Mouse (Mus musculus): ENCODE results near the gene Rwdd2a. TPM values are rescaled to one million over a fixed set of nuclear protein-coding genes. Genes with fewer than 3 reads are reported as not detected.

Rwdd2a gene
- total and polyA plus RNA-seq, 3 experiments: 1.2 to 2.4 TPM; not detected in 1

DNA sequence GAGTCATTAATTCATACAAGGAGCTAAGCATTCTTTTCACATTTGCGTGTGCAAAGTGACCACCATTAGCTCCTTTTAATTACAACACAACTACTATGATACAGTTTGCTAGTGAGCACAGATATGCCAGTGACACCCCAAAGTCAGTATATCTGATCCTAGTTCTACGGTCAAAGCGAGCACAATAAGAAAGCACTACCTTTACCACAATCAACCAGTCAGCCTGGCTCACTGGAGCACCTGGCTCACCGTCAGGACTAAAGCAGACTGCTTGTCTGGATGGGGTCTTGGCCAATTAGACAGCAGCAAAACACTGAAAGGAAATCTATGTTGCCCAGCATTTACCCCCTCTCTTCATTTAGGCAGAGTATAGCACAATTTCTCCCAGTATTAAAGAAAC, 40.3 kb downstream of the Rwdd2a start:
- H3K36me3 ChIP-seq (ENCODE audit: control insufficient read depth in 1 of 2, insufficient read depth in 2 of 2, low read length in 2 of 2): peaks cover 0 to 10% of the 10 kb centered on the region in 2 experiments; a peak in 2 of 4 replicates
- no peak overlapping the region for H3K9ac ChIP-seq (ENCODE audit: control insufficient read depth, low read depth, low read length, poor library complexity, severe bottlenecking)
- no peaks in the 10 kb centered on the region for H3K9me3 ChIP-seq (replicated peaks; ENCODE audit: insufficient read depth, low read length)
- H3K4me3 ChIP-seq (ENCODE audit: control insufficient read depth in 1 of 2, insufficient read depth in 1 of 2, low read depth in 2 of 2, low read length in 2 of 2): no peak overlapping the region
- H3K27me3 ChIP-seq (ENCODE audit: control insufficient read depth in 1 of 2, insufficient read depth in 2 of 2, low read length in 2 of 2): no peaks in the 10 kb centered on the region
- no peaks in the 10 kb centered on the region for H3K79me2 ChIP-seq (ENCODE audit: control insufficient read depth, insufficient read depth, low read length, poor library complexity)
- no peak overlapping the region for H3K27ac ChIP-seq (ENCODE audit: control insufficient read depth, low read depth, low read length)
- DNase-seq (ENCODE audit: low read depth, low spot score): no peak
- H3K4me1 ChIP-seq (ENCODE audit: control insufficient read depth in 1 of 2, insufficient read depth in 2 of 2, low read length in 2 of 2): no peaks in the 10 kb centered on the region
- TF ChIP-seq USF2 (IDR thresholded peaks at IDR 0.05; ENCODE audit: borderline replicate concordance in 1 of 2, insufficient read depth in 1 of 2, low read depth in 1 of 2, low read length in 2 of 2): no peak
- no peak for TF ChIP-seq SIN3A (IDR thresholded peaks at IDR 0.05; ENCODE audit: low read length)
- no peak for TF ChIP-seq NELFE (IDR thresholded peaks at IDR 0.05; ENCODE audit: low read depth, low read length)
- no peak for TF ChIP-seq RAD21 (IDR thresholded peaks at IDR 0.05; ENCODE audit: low read depth, low read length)
- TF ChIP-seq GATA1 (IDR thresholded peaks at IDR 0.05; ENCODE audit: low read depth, low read length): no peak
- TF ChIP-seq POLR2AphosphoS2 (IDR thresholded peaks at IDR 0.05; ENCODE audit: low read length): no peak
- TF ChIP-seq RCOR1 (IDR thresholded peaks at IDR 0.05; ENCODE audit: low read depth, low read length): no peak
- TF ChIP-seq KAT2A (conservative IDR thresholded peaks at IDR 0.05; ENCODE audit: low read depth, low read length): no peak
- TF ChIP-seq BHLHE40 (IDR thresholded peaks at IDR 0.05; ENCODE audit: borderline replicate concordance, low read depth, low read length): no peak
- no peak for TF ChIP-seq MYC (IDR thresholded peaks at IDR 0.05; ENCODE audit: low read depth, low read length)
- TF ChIP-seq CHD2 (IDR thresholded peaks at IDR 0.05; ENCODE audit: low read length): no peak
- TF ChIP-seq MEF2A (IDR thresholded peaks at IDR 0.05; ENCODE audit: extremely low read depth, insufficient replicate concordance, low read depth, low read length, poor library complexity, severe bottlenecking): no peak
- no peak for TF ChIP-seq USF1 (IDR thresholded peaks at IDR 0.05; ENCODE audit: low read depth, low read length)
- TF ChIP-seq E2F4 (IDR thresholded peaks at IDR 0.05; ENCODE audit: borderline replicate concordance, low read depth, low read length): no peak
- no peak for TF ChIP-seq MAFK (IDR thresholded peaks at IDR 0.05; ENCODE audit: borderline replicate concordance, low read depth, low read length)
- no peak for TF ChIP-seq HCFC1 (IDR thresholded peaks at IDR 0.05; ENCODE audit: low read depth, low read length)
- TF ChIP-seq TAL1 (IDR thresholded peaks at IDR 0.05; ENCODE audit: low read length): no peak
- no peak for TF ChIP-seq ZMIZ1 (IDR thresholded peaks at IDR 0.05; ENCODE audit: low read depth, low read length)

DNA sequence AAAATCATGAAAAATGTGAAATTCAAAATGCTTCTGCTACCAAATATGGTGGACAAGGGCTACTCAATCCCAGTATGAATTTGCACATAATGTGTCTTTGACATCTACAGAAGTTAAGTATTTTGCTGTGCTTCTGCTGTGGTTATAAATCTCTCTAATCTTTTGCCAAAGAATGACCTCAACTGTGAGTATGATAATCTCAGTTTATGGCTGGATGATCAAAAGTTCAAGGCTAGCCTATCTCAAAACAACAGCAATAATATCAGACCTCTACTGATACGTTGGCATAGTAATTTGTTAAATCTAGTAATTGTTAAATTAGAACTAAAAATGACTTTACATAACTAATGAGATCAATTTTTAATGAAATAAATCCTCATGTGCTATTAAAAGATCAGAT, 44.0 kb downstream of the Rwdd2a start:
- H3K4me1 ChIP-seq (ENCODE audit: control insufficient read depth in 1 of 2, insufficient read depth in 2 of 2, low read length in 2 of 2): no peaks in the 10 kb centered on the region
- H3K27ac ChIP-seq (ENCODE audit: control insufficient read depth, low read depth, low read length): no peak overlapping the region
- H3K4me3 ChIP-seq (ENCODE audit: control insufficient read depth in 1 of 2, insufficient read depth in 1 of 2, low read depth in 2 of 2, low read length in 2 of 2): no peak overlapping the region
- no peaks in the 10 kb centered on the region for H3K27me3 ChIP-seq (ENCODE audit: control insufficient read depth in 1 of 2, insufficient read depth in 2 of 2, low read length in 2 of 2)
- no peak for DNase-seq (ENCODE audit: low read depth, low spot score)
- no peaks in the 10 kb centered on the region for H3K9me3 ChIP-seq (replicated peaks; ENCODE audit: insufficient read depth, low read length)
- peaks cover 0 to 10% of the 10 kb centered on the region in 2 experiments; a peak in 2 of 4 replicates for H3K36me3 ChIP-seq (ENCODE audit: control insufficient read depth in 1 of 2, insufficient read depth in 2 of 2, low read length in 2 of 2)
- H3K9ac ChIP-seq (ENCODE audit: control insufficient read depth, low read depth, low read length, poor library complexity, severe bottlenecking): no peak overlapping the region
- H3K79me2 ChIP-seq (ENCODE audit: control insufficient read depth, insufficient read depth, low read length, poor library complexity): no peaks in the 10 kb centered on the region
- TF ChIP-seq EP300 (IDR thresholded peaks at IDR 0.05; ENCODE audit: low read depth in 1 of 2, low read length in 2 of 2): no peak
- TF ChIP-seq UBTF (IDR thresholded peaks at IDR 0.05; ENCODE audit: borderline replicate concordance, insufficient read depth, low read depth, low read length): no peak
- TF ChIP-seq POLR2A (IDR thresholded peaks at IDR 0.05; ENCODE audit: control insufficient read depth in 1 of 2, insufficient read depth in 1 of 2, low read depth in 1 of 2, low read length in 2 of 2, poor library complexity in 1 of 2): no peak
